Mouse (Mus musculus) liver, adult 2 months (tissue): ENCODE results near the gene Bcl9l.

Source experiments
- CTCF ChIP-seq: fragments of 200-500 bp; IDR thresholded peaks from 2 replicates; pipeline ENCODE4 v1.5.1; 2011; ENCODE audit warnings: low read depth, low read length, control low read depth
- POLR2A ChIP-seq: fragments of 200-500 bp; IDR thresholded peaks from 2 replicates; pipeline ENCODE4 v1.6.1; 2011; ENCODE audit warnings: low read length, control low read depth; ENCODE audit not compliant: insufficient read depth; ENCODE audit errors: extremely low read depth

DNA sequence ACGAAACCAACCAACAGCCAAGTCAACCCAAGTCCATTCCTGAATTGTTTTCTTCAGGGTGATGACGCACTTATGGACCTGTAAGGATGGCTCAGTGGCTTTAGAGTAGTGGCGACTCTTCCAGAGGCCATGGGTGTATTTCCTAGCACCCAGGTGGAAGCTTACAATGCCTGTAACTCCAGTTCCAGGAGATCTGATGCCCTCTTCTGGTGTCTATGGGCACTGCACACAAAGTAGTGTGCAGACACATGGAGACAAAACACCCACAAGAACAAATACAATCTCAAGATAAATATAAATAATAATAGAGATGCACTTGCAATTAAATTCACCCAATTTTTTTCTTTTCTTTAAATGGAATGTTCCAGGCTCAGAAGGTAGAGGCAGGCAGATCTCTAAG lies 6.7 kb upstream of the Bcl9l start:
- no peak for TF ChIP-seq POLR2A
- peak; percentile 15; the same call in 1 of the 2 replicates for TF ChIP-seq CTCF
